Comparison of ENCODE assay signal across 15 mouse cellular contexts in genomic region chr13:101812341-101812740, GRCm38 (mm10). TPM values are rescaled to one million over a fixed set of nuclear protein-coding genes. Genes with fewer than 3 reads are reported as not detected.
A peak's percentile ranks its signal among the peaks of the same experiment; 100 is the strongest.
DNase-seq lines count a peak whose midpoint lies in the region; ATAC-seq and TF ChIP-seq lines count a peak whose summit lies in the region.
"Had no signal": no experiment of that assay in that cellular context is flagged by ENCODE, and none has a peak within 500 bp of the region (broad histone marks: within the 10 kb centered on the region; RNA-seq: fewer than 3 reads in every experiment).

No protein-coding gene starts in this region.

- WGBS in kidney, adult 2 months: 63% methylated on average over 5 of the region's 5 CpGs
- 37% methylated on average over 5 of the region's 5 CpGs for WGBS in lung, postnatal 0 days
- WGBS in intestine, embryonic 16.5 days: 60% methylated on average over 5 of the region's 5 CpGs
- 76% methylated on average over 5 of the region's 5 CpGs for WGBS in small intestine, adult 2 months

- no peak for TF ChIP-seq CTCF in kidney, adult 2 months (conservative IDR thresholded peaks at IDR 0.05; ENCODE audit: insufficient read depth, insufficient read length, low read depth, low read length)
- no peak for TF ChIP-seq CTCF in lung, postnatal 0 days (IDR thresholded peaks at IDR 0.05)
- no peak for TF ChIP-seq CTCF in small intestine, adult 2 months (IDR thresholded peaks at IDR 0.05; ENCODE audit: extremely low read depth, insufficient read length, insufficient replicate concordance, low read depth, low read length)

- H3K9me3 ChIP-seq in lung, postnatal 0 days (ENCODE audit: low read length): no peaks in the 10 kb centered on the region
- H3K9me3 ChIP-seq in intestine, embryonic 16.5 days (ENCODE audit: control insufficient read depth, low read length): no peaks in the 10 kb centered on the region
- H3K9me3 ChIP-seq: embryonic facial prominence, embryonic 13.5 days; forebrain, embryonic 13.5 days; heart, embryonic 13.5 days; hindbrain, embryonic 13.5 days; liver, embryonic 15.5 days; midbrain, embryonic 12.5 days had no signal

- H3K36me3 ChIP-seq in kidney, adult 2 months (ENCODE audit: control insufficient read depth, insufficient read depth, low read length): no peaks in the 10 kb centered on the region
- no peaks in the 10 kb centered on the region for H3K36me3 ChIP-seq in lung, postnatal 0 days (ENCODE audit: insufficient read depth, low read length)
- no peaks in the 10 kb centered on the region for H3K36me3 ChIP-seq in intestine, embryonic 16.5 days (ENCODE audit: control insufficient read depth, insufficient read depth, low read length)
- no peaks in the 10 kb centered on the region for H3K36me3 ChIP-seq in small intestine, adult 2 months (ENCODE audit: control insufficient read depth, insufficient read depth, low read length)
- H3K36me3 ChIP-seq: embryonic facial prominence, embryonic 13.5 days; heart, embryonic 13.5 days; hindbrain, embryonic 13.5 days; liver, embryonic 15.5 days; midbrain, embryonic 12.5 days had no signal

- peak overlapping the region; percentile 26; the same call in 1 of the 2 replicates for H3K27ac ChIP-seq in kidney, adult 2 months (ENCODE audit: insufficient read depth, low read depth, low read length)
- peak overlapping the region; percentile 83 for H3K27ac ChIP-seq in lung, postnatal 0 days (ENCODE audit: low read length)
- H3K27ac ChIP-seq in intestine, embryonic 16.5 days (ENCODE audit: low read length): peak overlapping the region; percentile 54; the same call in 1 of the 2 replicates
- peak overlapping the region; percentile 21; the same call in 1 of the 2 replicates for H3K27ac ChIP-seq in small intestine, adult 2 months (ENCODE audit: insufficient read depth, low read depth, low read length)
- H3K27ac ChIP-seq: embryonic facial prominence, embryonic 13.5 days; forebrain, embryonic 13.5 days; heart, embryonic 13.5 days; hindbrain, embryonic 13.5 days; liver, embryonic 15.5 days; midbrain, embryonic 12.5 days had no signal

- no peak overlapping the region for H3K9ac ChIP-seq in lung, postnatal 0 days (replicated peaks; ENCODE audit: low read depth)
- H3K9ac ChIP-seq in intestine, embryonic 16.5 days (ENCODE audit: low read depth, low read length): 0 out of 2 replicates have a peak overlapping the region, but pooled peaks have one; percentile 40
- H3K9ac ChIP-seq: embryonic facial prominence, embryonic 13.5 days; forebrain, embryonic 13.5 days; heart, embryonic 13.5 days; hindbrain, embryonic 13.5 days; liver, embryonic 15.5 days; midbrain, embryonic 12.5 days had no signal

- TF ChIP-seq EP300 in lung, postnatal 0 days (IDR thresholded peaks at IDR 0.05): no peak

- peak; percentile 51; the same call in 1 of the 2 replicates for ATAC-seq in lung, postnatal 0 days
- no peak for ATAC-seq in intestine, embryonic 16.5 days
- ATAC-seq: Patski had no signal

- peaks cover 4% of the 10 kb centered on the region; the same call in 1 of the 2 replicates for H3K4me1 ChIP-seq in kidney, adult 2 months (ENCODE audit: control insufficient read depth, insufficient read depth, low read length)
- H3K4me1 ChIP-seq in lung, postnatal 0 days (ENCODE audit: insufficient read depth, low read depth, low read length): no peaks in the 10 kb centered on the region; the same call in 1 of the 2 replicates
- peaks cover 5% of the 10 kb centered on the region; the same call in 1 of the 2 replicates for H3K4me1 ChIP-seq in intestine, embryonic 16.5 days (ENCODE audit: control insufficient read depth, insufficient read depth, low read length)
- no peaks in the 10 kb centered on the region for H3K4me1 ChIP-seq in small intestine, adult 2 months (ENCODE audit: control insufficient read depth, insufficient read depth, insufficient read length, low read length)
- H3K4me1 ChIP-seq: liver, embryonic 15.5 days had no signal

- no peak for DNase-seq in kidney, adult 2 months
- DNase-seq in kidney, adult 9 months: no peak
- DNase-seq in lung, postnatal 0 days (ENCODE audit: low spot score): peak; percentile 39
- no peak for DNase-seq in lung, postnatal 25 days (ENCODE audit: low spot score)
- DNase-seq in adrenal gland, adult 18-20 months (ENCODE audit: low spot score in 2 of 2): no peak
- no peak for DNase-seq in cerebellum, adult 9-11 months

- H3K4me3 ChIP-seq in kidney, adult 2 months (ENCODE audit: insufficient read depth, low read depth, low read length): no peak overlapping the region
- no peak overlapping the region for H3K4me3 ChIP-seq in lung, postnatal 0 days (ENCODE audit: low read depth, low read length)
- no peak overlapping the region for H3K4me3 ChIP-seq in intestine, embryonic 16.5 days (ENCODE audit: low read length)
- peak overlapping the region; percentile 27; the same call in 1 of the 2 replicates for H3K4me3 ChIP-seq in small intestine, adult 2 months (ENCODE audit: low read depth, low read length)
- H3K4me3 ChIP-seq: embryonic facial prominence, embryonic 13.5 days; forebrain, embryonic 13.5 days; heart, embryonic 13.5 days; hindbrain, embryonic 13.5 days; liver, embryonic 15.5 days; midbrain, embryonic 12.5 days had no signal

- peak overlapping the region; percentile 39; the same call in 1 of the 2 replicates for H3K4me2 ChIP-seq in lung, postnatal 0 days (replicated peaks; ENCODE audit: low read depth, low read length)
- H3K4me2 ChIP-seq in intestine, embryonic 16.5 days (ENCODE audit: low read depth, low read length): peak overlapping the region; percentile 37; the same call in 1 of the 2 replicates
- H3K4me2 ChIP-seq: embryonic facial prominence, embryonic 13.5 days; heart, embryonic 13.5 days; hindbrain, embryonic 13.5 days; liver, embryonic 15.5 days had no signal

- no peaks in the 10 kb centered on the region for H3K27me3 ChIP-seq in kidney, adult 2 months (replicated peaks; ENCODE audit: control insufficient read depth, insufficient read depth, low read length)
- H3K27me3 ChIP-seq in lung, postnatal 0 days (replicated peaks; ENCODE audit: insufficient read depth, low read length): no peaks in the 10 kb centered on the region
- H3K27me3 ChIP-seq in intestine, embryonic 16.5 days (replicated peaks; ENCODE audit: control insufficient read depth, insufficient read depth, low read length): no peaks in the 10 kb centered on the region
- H3K27me3 ChIP-seq in small intestine, adult 2 months (ENCODE audit: control insufficient read depth, insufficient read depth, low read length): no peaks in the 10 kb centered on the region
- H3K27me3 ChIP-seq: embryonic facial prominence, embryonic 13.5 days; forebrain, embryonic 13.5 days; heart, embryonic 13.5 days; hindbrain, embryonic 13.5 days; liver, embryonic 15.5 days; Patski had no signal

- no peak for TF ChIP-seq POLR2A in kidney, adult 2 months (IDR thresholded peaks at IDR 0.05; ENCODE audit: low read depth, low read length)
- no peak for TF ChIP-seq POLR2A in small intestine, adult 2 months (IDR thresholded peaks at IDR 0.05; ENCODE audit: low read depth, low read length)

RNA-seq across cellular contexts. Expression of gene Pik3r1, which starts 44.3 kb away (rescaled TPM):
- polyA plus RNA-seq in kidney, adult 2 months (2012; rRNA removed): 17.1 and 21.2 TPM in 2 replicates
- polyA plus RNA-seq in lung, postnatal 0 days (2015; fragmentation: Nextera tagmentation; extraction: Ambion mirVana): 26.3 and 28.1 TPM in 2 replicates
- polyA plus RNA-seq in intestine, embryonic 16.5 days (2015; fragmentation: Nextera tagmentation; extraction: Ambion mirVana): 20.9 and 24.8 TPM in 2 replicates
- 5.7 and 11.4 TPM in 2 replicates for polyA plus RNA-seq in small intestine, adult 2 months (2012; rRNA removed)
- total RNA-seq in adrenal gland, adult 18-20 months (2021): 10 to 100 TPM; 58.8 to 93.1 TPM

Comparison
In these comparisons a context has a peak if more than half of its experiments do, and no peak if none do; other contexts are left out.
1. H3K27ac ChIP-seq: peak in every context shown above with its lines; median percentile 83 in lung, postnatal 0 days; 54 in intestine, embryonic 16.5 days; 26 in kidney, adult 2 months; 21 in small intestine, adult 2 months.